Mouse (Mus musculus): ENCODE results near the gene Prss12. TPM values are rescaled to one million over a fixed set of nuclear protein-coding genes. Genes with fewer than 3 reads are reported as not detected.
A peak's percentile ranks its signal among the peaks of the same experiment; 100 is the strongest.

Gene Prss12
- polyA plus RNA-seq, 1 experiment = 3.6 TPM

DNA sequence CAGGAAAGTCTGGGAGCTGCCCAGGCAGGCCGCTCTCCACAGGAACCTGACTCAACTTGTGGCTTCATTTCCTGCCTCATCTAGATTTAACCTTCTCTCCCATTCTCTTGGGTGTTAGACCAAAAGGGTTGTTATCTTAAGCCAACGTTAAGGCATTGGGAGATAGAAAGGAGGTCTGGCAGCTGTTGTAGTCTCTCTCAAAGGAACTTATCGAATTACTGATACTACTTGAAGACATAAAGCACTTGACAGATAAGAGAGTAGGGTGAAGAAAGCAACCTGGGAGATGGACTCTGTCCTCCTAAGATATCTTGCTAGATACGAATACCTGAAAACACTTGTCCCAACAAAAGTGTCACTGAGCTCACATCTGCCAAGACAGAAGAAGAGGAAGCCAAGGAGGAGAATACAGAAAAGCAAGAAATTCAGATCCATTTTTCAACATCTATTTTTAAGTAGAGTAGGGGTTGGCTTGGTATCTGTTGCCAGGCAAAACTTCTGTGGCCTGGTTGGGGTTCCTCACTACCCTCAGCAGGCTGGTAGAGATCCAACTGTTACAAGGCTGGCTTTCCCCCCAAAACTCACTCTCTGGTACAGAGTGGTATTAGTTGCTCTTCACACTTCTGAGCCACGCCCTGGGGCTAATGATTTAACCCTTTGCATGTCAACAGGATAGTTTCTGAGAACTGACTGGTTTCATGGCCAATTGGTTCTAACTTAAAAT, 14.6 kb upstream of the Prss12 start:
- H3K4me1 ChIP-seq (ENCODE audit: control insufficient read depth, insufficient read depth, low read length) = no peaks in the 10 kb centered on the region
- TF ChIP-seq POLR2A (IDR thresholded peaks at IDR 0.05; ENCODE audit: low read depth, low read length) = no peak
- H3K4me3 ChIP-seq (ENCODE audit: insufficient read depth, low read length) = no peak overlapping the region
- H3K27ac ChIP-seq (ENCODE audit: insufficient read depth, low read length) = no peak overlapping the region

DNA sequence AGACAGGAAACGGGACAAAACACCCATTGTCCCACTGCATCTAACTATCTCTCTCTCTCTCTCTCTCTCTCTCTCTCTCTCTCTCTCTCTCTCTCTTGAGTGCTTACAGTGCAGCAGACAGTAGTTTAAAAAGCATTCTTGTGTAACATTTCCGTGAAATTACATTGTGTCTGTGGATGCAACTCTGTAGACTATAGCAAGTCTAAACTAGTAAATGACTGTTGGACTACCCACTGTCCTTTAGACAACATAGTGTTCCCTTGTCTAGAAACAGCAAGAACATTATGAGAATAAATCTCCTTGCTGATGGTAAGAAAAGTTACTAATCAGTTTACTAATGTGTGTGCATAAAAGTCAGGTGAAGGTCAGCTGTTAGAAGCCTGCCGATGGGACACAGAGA, 13.4 kb upstream of the Prss12 start:
- Histone ChIP-seq H3K27ac (ENCODE audit: insufficient read depth, low read length) (no peak overlapping the region), H3K4me1 (ENCODE audit: control insufficient read depth, insufficient read depth, low read length) (no peaks in the 10 kb centered on the region)
- TF ChIP-seq CTCF (IDR thresholded peaks at IDR 0.05; ENCODE audit: borderline replicate concordance, insufficient read depth, low read length) = no peak
- no peak for TF ChIP-seq POLR2A (IDR thresholded peaks at IDR 0.05; ENCODE audit: low read depth, low read length)

DNA sequence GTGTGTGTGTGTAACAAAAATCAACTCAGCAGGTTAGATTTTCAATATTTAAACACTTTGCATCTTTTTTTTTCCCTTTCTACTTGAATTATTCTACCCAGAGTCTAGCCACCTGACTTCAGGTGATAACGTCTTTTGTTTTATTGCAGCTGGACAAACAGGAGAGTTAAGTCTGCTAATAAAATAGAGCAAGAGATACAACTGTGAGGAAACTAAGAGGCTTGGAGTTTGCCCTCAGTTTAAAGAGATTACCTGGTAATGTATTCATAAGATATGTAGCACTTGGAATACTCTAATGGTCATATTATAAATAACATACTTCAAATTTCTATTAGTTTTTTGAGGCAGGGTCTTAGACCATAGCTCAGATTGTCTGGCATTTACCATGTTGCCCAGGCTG, 9.1 kb upstream of the Prss12 start:
- Histone ChIP-seq H3K4me3 (ENCODE audit: insufficient read depth, low read length) (no peak overlapping the region), H3K27ac (ENCODE audit: insufficient read depth, low read length) (no peak overlapping the region), H3K4me1 (ENCODE audit: control insufficient read depth, insufficient read depth, low read length) (no peaks in the 10 kb centered on the region)
- TF ChIP-seq POLR2A (IDR thresholded peaks at IDR 0.05; ENCODE audit: low read depth, low read length) (no peak), CTCF (IDR thresholded peaks at IDR 0.05; ENCODE audit: borderline replicate concordance, insufficient read depth, low read length) (no peak)

More for the DNA sequence above, 13.4 kb upstream of the Prss12 start:
- H3K4me3 ChIP-seq (ENCODE audit: insufficient read depth, low read length) = no peak overlapping the region

DNA sequence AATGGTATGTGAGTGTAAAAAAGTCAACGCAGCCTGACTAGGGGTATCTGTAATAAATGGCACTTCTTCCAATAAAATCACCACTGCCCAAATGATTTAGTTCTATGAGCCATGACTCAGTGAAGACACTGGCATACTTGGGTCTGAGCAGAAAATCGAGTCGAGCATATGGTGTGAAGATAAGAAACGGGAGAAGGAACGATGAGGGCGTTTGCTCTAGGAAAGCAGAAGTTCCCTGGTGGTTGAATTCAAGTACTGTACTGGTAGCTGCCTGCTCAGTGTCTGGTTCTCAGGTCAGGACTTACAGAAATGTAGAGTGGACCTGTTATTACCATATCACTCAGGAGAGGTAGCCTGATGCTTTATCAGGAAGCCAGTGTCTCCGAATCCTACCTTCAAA, 6.2 kb upstream of the Prss12 start:
- no peak for TF ChIP-seq CTCF (IDR thresholded peaks at IDR 0.05; ENCODE audit: borderline replicate concordance, insufficient read depth, low read length)
- no peak for TF ChIP-seq POLR2A (IDR thresholded peaks at IDR 0.05; ENCODE audit: low read depth, low read length)
- H3K4me3 ChIP-seq (ENCODE audit: insufficient read depth, low read length) = no peak overlapping the region
- H3K4me1 ChIP-seq (ENCODE audit: control insufficient read depth, insufficient read depth, low read length) = no peaks in the 10 kb centered on the region
- no peak overlapping the region for H3K27ac ChIP-seq (ENCODE audit: insufficient read depth, low read length)

DNA sequence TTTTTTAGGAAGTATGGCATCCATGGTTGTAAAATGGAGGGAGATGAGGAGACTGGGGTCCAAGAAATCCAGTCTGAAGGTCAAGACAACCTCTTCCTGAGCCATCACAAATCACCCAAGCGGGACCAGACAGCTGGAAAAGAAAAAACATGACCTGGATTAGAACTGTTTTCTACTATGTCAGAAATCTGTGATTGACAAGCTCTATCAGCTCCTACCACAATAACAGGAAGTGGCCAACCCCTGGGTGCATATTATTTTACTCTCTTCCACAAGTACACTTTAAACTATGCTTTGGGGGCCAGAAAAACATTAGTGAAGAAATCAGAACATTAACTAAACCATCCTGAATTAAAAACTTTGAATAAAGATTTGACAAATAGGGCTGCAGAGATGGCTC, 2.2 kb upstream of the Prss12 start:
- no peak overlapping the region for H3K4me3 ChIP-seq (ENCODE audit: insufficient read depth, low read length)
- TF ChIP-seq POLR2A (IDR thresholded peaks at IDR 0.05; ENCODE audit: low read depth, low read length) = no peak
- no peak for TF ChIP-seq CTCF (IDR thresholded peaks at IDR 0.05; ENCODE audit: borderline replicate concordance, insufficient read depth, low read length)
- H3K4me1 ChIP-seq (ENCODE audit: control insufficient read depth, insufficient read depth, low read length) = 0 out of 2 replicates have a peak, but pooled peaks cover 3% of the 10 kb centered on the region
- H3K27ac ChIP-seq (ENCODE audit: insufficient read depth, low read length) = no peak overlapping the region

DNA sequence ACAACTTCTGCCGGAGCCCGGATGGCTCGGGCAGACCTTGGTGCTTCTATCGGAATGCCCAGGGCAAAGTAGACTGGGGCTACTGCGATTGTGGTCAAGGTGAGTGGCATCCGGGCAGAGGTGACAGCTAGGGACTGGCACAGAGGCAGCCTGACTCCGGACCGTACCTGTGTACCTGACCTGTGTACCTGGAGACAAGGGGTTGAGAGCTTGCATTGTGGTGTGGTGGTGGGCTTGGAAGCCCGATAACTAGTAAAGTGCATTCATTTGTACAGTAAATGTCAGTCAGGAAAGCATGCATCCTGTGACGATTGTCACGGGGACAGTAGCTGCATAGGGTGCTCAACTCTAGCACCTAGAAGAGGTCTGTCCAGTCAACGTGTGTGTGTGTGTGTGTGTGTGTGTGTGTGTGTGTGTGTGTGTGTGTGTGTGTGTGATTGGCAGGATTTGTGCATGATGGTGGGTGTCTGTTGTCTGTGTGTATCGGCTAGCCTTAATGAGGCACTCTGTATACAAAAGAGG, 886 bp downstream of the Prss12 start:
- H3K27ac ChIP-seq (ENCODE audit: insufficient read depth, low read length) = no peak overlapping the region
- TF ChIP-seq POLR2A (IDR thresholded peaks at IDR 0.05; ENCODE audit: low read depth, low read length) = no peak
- H3K4me1 ChIP-seq (ENCODE audit: control insufficient read depth, insufficient read depth, low read length) = 0 out of 2 replicates have a peak, but pooled peaks cover 3% of the 10 kb centered on the region
- H3K4me3 ChIP-seq (ENCODE audit: insufficient read depth, low read length) = peak overlapping the region; percentile 55

DNA sequence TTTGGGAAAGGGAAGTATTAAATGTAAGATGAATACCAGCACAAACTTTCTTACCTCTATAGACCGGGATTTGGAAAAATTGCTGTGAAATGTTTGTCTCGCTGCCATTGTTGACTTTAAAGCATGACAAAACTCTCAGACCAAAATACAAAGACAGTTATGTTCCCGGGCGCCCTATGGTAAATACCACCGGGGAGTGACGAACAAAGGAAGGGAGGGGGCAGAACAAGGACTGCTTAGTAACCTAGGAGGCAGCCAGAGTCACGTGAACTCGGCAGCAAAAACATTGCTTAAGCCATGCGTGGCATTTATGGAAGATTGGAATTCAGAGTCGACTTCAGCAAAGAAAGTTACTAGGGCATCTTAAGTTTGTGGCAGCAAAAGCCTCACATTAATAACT, 1.4 kb downstream of the Prss12 start:
- no peak for TF ChIP-seq CTCF (IDR thresholded peaks at IDR 0.05; ENCODE audit: borderline replicate concordance, insufficient read depth, low read length)
- no peak for TF ChIP-seq POLR2A (IDR thresholded peaks at IDR 0.05; ENCODE audit: low read depth, low read length)
- Histone ChIP-seq H3K4me1 (ENCODE audit: control insufficient read depth, insufficient read depth, low read length) (0 out of 2 replicates have a peak, but pooled peaks cover 3% of the 10 kb centered on the region), H3K4me3 (ENCODE audit: insufficient read depth, low read length) (no peak overlapping the region), H3K27ac (ENCODE audit: insufficient read depth, low read length) (no peak overlapping the region)

DNA sequence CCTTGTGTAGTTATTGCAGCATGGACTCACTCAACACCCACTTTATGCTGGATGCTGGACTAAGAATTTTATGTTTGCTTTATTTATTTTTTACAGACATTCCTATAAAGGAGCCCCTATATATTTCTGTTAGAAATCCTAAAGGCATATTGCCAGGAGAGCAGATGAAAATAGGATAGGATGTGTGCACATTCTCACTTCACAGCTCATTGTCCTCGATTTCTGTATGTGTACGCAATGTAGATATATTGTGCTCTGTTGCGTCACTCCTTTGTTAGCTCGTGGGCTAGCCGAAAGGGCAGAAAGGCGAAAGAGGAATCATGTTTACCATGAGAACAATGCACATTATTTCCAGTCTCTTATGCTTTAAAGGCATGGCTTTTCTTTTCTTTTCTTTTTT, 3.4 kb downstream of the Prss12 start:
- 0 out of 2 replicates have a peak, but pooled peaks cover 3% of the 10 kb centered on the region for H3K4me1 ChIP-seq (ENCODE audit: control insufficient read depth, insufficient read depth, low read length)
- no peak overlapping the region for H3K4me3 ChIP-seq (ENCODE audit: insufficient read depth, low read length)
- no peak for TF ChIP-seq CTCF (IDR thresholded peaks at IDR 0.05; ENCODE audit: borderline replicate concordance, insufficient read depth, low read length)
- TF ChIP-seq POLR2A (IDR thresholded peaks at IDR 0.05; ENCODE audit: low read depth, low read length) = no peak
- no peak overlapping the region for H3K27ac ChIP-seq (ENCODE audit: insufficient read depth, low read length)

DNA sequence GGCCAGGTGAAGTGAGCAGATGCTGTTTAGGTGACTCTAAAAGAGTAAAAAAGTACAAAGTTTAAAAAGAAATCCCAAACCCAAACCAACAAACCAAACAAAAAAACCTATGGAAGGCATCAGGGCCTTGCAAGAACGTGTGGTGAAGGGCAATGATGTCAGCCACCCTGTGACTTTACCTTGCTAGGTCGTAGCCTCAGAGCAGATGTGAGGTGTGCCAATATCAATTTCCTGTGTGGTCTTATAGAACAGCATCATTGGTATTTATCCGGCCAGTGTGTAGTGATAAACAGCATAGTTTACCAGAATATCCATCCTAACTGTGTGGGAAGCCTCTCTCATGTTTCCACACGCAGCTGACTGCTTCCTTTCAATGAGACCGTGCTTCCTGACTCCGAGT, 6.2 kb downstream of the Prss12 start:
- TF ChIP-seq POLR2A (IDR thresholded peaks at IDR 0.05; ENCODE audit: low read depth, low read length) (no peak), CTCF (IDR thresholded peaks at IDR 0.05; ENCODE audit: borderline replicate concordance, insufficient read depth, low read length) (no peak)
- Histone ChIP-seq H3K4me3 (ENCODE audit: insufficient read depth, low read length) (no peak overlapping the region), H3K27ac (ENCODE audit: insufficient read depth, low read length) (no peak overlapping the region), H3K4me1 (ENCODE audit: control insufficient read depth, insufficient read depth, low read length) (0 out of 2 replicates have a peak, but pooled peaks cover 3% of the 10 kb centered on the region)

DNA sequence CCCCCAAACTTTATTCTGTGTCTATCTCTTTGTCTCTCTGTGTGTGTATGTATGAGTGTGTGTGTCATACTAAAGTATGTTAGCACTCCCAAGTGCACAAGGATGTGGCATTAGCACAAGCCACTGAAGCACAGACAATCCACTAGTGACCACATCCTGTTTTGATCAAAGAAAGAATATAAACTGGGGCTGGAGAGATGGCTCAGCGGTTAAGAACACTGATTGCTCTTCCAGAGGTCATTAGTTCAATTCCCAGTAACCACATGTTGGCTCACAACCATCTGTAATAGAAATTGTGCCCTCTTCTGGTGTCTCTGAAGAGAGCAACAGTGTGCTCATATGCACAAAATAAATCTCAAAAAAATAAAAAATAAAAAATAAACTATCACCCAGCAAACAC, 12.8 kb downstream of the Prss12 start:
- TF ChIP-seq POLR2A (IDR thresholded peaks at IDR 0.05; ENCODE audit: low read depth, low read length) (no peak), CTCF (IDR thresholded peaks at IDR 0.05; ENCODE audit: borderline replicate concordance, insufficient read depth, low read length) (no peak)
- Histone ChIP-seq H3K4me3 (ENCODE audit: insufficient read depth, low read length) (no peak overlapping the region), H3K27ac (ENCODE audit: insufficient read depth, low read length) (no peak overlapping the region), H3K4me1 (ENCODE audit: control insufficient read depth, insufficient read depth, low read length) (no peaks in the 10 kb centered on the region)
